Mouse (Mus musculus) right cerebral cortex, postnatal 14 days (tissue): ENCODE results near the gene Itga2b.

Experiments
- DNase-seq: peaks from one replicate; pipeline ENCODE4 v3.0.0; 2022

Gene Itga2b

DNA sequence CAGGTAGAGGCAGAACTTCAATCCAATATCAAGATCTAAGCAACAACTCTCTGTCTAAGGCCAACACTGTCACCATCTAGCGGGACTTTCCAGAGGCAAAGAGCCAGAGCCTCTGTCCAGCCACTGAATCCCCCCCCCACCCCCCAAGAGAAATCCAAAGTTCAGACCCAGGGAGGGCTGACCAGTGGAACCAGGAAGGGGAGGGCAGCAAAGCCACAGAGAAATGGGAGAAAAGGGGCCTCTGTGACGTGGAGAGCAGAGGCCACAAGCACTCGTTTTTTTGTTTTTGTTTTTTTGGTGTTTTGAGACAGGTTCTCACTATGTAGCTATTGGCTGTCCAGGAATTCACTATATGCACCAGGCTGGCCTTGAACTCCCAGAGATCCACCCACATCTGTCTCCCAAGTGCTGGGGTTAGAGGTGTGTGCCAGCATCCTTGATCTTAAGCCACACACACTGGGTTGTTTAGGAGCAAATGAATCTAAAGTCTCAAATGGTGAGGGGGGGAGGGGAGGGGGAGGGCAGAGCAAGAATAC is 60.1 kb downstream of the Itga2b start:
- no peak for DNase-seq

DNA sequence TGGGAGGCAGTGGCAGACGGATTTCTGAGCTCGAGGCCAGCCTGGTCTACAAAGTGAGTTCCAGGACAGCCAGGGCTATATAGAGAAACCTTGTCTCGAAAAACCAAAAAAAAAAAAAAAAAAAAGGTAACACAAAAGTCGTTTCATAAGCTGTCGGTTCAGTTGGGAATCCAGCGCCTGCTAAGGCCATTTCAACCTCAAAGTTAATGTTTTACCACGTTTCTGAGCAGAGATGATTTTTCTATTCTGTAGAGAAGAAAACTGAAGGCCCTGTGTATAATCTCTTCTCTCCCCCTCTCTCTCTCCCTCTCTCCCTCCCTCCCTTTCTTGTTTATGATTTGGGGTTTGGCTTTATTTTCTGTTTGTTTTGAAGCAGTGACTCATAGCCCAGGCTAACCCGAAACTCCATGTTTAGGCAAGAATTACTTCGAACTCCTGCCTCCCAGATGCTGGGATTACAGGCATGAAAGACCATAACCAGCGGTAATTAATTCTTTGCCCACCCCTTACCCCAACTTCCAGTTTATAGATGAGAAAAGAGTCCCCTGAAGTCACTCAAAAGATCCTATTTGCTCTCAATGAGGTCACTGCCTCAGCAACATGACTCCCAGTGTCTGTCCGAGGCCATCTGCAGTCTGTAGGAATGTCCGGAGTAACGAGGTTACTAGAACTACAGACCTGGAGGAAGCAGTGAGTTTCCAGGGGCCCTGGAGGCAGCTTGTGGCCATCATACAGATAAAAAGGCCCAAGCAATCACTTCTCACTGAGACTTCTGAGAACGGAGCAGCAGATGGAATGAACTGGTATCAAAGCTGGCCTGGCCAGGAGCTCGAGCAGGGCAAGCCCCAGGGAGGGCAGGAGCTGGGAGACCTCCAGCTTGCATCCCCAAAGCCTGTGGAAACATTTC is 60.8 kb downstream of the Itga2b start:
- no peak for DNase-seq

DNA sequence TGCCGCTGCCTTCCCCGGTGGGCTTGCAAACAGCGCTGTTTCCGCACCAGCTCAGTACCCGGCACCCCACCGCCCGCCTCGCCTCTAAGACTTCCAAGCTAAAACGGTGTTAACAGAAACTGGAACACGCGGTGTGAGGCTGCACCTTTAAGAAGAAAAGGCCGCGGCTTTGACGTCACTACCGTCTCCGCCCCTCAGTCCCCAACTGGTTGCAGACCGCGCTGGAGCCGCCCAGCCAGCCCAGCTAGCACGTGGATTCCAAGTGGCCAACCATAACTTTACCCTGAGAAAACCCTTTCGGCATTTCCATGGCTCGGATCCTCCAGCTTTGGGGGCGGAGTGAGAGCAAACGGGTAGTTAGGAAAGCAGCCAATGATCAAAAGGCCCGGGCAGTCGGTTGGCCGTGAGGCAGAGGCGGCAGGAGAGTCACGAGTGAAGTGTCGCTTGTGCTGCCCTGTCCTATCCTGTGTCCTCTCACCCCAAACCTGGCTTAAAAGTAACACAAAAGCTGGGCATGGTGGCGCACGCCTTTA is 61.5 kb downstream of the Itga2b start:
- DNase-seq = peak; percentile 93

DNA sequence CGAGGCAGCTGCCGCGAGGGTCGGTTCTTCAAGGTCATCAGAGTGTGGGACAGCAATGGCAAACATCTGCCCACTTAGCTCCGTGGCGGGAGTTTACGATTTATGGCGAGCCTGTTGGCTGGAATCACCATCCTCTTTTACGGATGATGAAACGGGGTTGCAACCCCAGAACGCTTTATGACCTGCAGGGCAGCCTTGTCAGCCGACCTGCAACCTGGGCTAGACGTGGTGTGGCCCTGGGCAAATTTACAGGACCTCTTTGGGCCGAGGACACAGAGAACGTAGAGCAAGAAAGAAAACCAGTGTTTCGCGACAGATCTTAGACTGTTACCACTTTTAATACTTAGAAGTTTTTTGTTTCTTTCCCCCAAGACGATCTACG is 62.1 kb downstream of the Itga2b start, which contains the start of gene Slc25a39:
Gene Slc25a39 (minus strand): TSS at position 113 of the 382 bp plus-strand sequence.
- no peak for DNase-seq

DNA sequence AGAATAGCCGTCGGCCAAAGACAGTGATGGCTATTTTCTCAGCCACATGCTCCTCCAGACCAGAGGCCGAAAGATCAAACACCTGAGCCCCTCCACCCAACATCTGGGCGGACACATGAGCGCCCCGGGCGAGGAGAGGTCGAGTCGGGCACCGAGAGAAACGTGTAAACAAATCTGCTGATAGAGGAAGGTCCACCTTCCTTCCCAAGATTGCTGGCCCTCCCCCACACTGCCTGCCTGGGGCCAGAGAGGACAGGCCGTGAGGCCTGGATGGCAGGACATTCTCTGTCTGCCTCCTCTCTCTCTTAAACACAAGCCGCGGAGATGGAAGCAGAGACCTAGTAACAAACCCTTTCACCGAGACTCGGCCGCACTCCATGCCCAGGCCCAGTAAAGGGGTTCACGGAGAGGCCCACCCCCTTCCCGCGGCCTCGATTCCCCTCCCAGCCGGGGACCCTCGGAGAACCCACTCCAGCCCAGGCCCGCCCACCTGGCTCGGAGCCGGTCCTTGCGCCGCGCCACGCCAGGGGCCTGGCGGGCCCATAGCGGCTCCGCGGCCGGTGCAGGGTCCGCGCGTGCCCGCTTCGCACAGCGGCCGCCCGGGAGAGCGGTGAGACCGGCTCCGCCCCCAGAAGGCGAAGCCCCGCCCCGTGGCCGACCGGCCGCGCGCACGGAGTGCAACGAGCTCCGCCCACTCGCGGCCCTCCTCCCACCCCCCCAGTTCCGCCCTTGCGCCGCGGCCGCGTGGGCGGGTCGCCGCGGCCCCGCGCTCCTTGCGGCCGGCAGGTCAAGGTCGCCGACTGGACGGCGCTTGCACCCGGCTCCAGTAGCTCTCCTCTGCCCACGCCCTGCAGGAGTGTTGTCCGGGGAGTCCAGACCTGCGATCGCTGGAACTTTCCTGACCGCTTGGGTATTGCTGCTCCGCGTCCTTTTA is 62.8 kb downstream of the Itga2b start:
- DNase-seq = peak; percentile 86

DNA sequence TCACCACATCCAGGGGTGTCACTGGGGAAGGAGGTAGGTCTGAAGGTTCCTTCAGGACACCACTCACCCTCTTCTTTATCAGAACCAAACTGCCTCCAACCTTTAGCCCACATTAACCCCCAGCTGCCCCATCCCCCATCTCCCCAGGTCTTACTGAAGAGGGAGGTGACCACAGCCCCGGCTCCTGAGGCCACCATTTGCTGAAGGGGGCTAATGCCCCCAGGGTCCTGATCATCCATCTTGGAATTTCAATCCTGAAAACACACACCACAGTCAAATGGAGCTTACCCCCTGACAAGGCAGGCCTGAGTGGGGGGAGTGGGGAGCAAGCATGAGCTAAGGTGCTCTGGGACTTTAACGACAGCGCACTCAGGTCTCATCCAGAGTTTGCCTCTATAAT is 63.5 kb downstream of the Itga2b start:
- no peak for DNase-seq

DNA sequence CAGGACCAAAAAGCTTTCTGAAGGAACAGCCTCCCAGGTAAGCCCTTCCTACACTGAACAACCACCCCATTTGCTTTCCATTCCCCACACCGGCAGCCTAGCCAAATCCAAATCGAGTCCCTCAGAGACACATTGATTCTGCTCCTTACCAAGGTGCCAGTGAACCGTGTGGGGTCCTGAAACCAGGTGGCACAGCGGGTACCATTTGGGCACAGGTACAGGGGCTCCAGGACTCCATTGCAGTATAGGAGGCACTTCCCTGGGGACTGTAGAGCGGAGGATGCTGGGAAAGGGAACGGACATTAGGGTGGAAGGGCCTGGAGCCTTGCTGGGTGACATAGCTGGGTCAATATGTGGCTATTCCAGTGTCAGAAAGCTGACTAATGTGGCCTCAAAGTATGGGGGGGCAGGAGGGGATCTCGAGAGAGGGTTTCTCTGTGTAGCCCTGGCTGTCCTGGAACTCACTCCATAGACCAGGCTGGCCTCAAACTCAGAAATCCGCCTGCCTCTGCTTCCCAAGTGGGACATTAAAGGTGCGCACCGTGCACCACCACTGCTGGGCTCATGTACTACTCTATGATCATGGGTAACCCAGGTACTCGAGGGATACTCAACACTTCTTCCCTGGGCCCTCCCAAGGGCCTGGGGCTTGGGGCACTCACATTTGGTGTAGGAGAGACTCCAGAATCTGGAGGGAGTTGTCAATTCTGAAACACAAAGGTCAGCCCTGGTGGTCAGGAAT is 64.2 kb downstream of the Itga2b start:
- DNase-seq = no peak

DNA sequence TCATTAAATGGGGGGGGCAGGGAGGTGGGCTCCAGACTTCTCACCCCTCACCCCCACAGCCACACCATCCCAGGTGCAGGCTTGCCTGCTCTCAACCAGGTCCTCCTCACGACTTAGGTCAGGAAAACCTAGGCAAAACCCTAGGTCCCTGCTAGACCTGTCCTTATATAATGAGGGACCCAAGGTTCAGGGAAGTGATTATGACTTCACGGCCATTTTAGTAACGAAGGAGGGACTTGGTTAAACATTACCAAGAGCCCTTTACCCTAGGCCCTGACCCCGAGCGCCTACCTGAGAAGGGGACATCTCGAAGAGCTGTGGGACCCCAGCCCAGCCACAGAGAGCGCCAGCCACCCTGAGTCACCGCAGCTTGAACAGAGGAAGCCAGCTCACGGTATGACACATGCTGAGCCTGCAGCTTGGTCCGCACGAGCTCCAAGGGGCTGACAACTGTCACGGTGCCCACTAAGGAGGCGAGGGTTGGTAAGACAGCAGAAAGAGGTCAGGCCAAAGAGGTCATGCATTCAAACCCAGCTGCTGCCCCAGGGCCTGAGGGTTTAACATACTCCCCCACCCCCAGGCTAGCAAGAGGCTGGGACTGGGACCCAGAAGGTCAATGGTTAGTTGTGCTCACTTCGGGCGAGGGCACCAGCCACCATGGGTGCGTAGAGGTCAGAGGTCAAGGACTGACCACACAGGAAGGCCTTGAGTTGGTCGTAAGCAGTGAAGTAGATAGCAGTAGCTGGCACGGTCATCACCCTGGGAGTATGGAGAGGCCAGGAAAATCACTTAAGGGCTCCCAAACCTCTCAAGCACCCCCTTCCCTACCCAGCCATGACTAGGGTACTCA is 65.5 kb downstream of the Itga2b start:
- no peak for DNase-seq

DNA sequence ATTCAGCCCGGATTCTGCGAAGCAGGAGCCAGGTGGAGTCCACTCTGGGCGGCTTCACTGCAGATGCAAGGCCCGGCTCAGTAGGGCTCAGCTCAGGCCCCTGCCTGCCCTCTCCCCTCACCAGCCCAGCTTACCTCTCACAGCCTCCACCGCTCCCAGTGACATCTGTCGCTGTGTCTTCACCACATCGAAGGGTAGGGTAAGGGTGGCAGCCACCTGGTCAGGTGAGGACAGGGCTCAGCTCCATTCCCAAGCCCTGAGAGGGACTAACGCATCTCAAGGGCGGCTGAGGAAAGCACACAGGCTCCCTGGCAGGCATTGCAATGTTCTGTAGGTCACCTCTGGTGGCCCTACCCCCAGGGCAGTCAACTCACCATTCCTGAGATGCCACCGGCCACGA is 66.3 kb downstream of the Itga2b start:
- no peak for DNase-seq
